Mouse (Mus musculus) mouse embryonic stem cell (cell line): Measurements from ENCODE around the gene Fam189a2.

ENCODE experiments used
- in situ Hi-C, 2 experiments: fragments of 300-500 bp; cut with MboI; formaldehyde crosslinking; loops; 1 replicate in 1 of 2; 3 replicates in 1 of 2; pipeline ENCODE4 v1.14.3; 2019 to 2020; ENCODE audit warnings: low sequenced_read_pairs in 2 of 2, low pct_unique_long_range_greater_than_20kb in 1 of 2, mixed read lengths in 1 of 2; ENCODE audit not compliant: unreplicated experiment in 1 of 2

The Fam189a2 gene

GRCm38 (mm10) chr19:24030511-24030870 is 328 bp downstream of the Fam189a2 start:
- in situ Hi-C loops = no loop called here

DNA sequence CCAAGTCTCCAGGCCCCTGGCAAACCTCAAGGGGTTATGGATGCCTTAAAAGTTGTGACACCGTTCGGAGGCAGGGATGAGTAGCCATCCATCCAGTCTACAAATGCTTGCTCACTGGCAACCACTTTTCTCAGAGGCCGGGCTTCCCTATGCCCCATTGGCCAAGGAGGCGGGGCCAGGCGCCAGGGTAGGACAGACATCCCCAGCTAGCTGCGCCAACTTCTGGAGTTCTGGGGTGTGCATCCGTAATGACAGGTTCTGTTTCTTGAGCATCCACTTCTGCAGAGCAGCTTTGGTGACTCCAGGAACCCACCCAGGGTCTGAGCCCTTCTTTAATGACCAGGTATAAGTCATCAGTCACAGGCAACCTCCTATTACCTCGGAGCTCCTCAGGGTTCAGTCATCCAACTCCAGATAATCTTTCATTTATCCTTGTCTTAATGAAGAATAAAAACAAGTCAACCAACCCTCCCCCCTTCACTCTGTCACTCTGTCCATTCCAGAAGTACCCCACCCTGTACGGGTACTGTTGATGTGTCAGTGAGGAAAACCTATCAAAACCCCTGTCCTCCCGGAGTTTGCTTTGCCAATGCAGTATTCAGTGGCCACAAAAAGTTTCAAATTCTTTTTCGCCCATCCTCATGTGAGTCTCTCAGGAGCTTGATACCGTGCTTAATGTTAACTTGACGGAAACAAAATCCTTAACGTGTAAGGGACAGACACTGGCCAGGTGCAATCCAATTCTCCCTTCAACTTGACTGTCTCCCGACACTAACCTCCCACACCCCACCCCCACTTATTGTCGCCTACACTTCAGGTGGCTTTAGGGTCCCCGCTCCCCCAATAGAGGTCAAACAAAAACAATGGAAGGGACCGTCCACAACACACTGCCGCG is 956 bp downstream of the Fam189a2 start:
- in situ Hi-C loops = no loop called here

DNA sequence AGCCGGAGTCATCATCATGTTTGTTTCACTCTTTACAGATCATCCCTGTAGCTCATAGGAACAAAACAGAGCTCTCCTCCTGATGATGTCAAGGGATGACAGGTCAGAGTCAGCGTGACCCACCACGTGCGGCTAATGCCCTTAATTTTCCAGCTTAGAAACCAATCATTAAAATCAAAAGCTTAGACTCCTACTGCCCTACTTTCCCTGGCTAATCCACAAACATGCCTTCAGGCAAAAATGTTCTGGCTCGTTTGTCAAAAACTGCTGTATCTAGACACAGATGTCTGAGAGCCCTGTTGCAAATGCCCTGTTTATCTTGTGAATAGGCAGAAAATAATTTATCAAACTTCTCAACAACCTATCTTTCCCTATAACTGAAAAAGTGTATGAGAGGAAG is 4.9 kb downstream of the Fam189a2 start:
- in situ Hi-C loops = no loop called here

DNA sequence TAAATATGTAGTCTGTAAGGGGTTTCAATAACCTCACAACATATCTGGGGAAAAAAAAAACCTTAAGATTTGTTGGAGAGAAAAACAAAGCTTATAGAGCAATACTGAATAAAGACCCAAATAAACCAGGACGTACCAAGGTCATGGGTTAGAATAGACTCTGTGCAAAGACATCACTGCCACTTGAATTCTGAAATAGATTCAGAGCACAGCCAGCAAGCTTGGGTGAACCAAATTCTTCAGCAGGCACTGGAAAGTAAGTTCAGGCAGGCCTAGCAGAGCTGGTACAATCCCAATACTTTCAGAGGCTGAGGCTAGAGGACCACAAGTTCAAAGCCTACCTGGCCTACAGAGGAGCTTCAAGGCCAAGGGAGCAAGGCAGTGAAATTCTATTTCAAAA is 6.2 kb downstream of the Fam189a2 start:
- in situ Hi-C loops = no loop called here

DNA sequence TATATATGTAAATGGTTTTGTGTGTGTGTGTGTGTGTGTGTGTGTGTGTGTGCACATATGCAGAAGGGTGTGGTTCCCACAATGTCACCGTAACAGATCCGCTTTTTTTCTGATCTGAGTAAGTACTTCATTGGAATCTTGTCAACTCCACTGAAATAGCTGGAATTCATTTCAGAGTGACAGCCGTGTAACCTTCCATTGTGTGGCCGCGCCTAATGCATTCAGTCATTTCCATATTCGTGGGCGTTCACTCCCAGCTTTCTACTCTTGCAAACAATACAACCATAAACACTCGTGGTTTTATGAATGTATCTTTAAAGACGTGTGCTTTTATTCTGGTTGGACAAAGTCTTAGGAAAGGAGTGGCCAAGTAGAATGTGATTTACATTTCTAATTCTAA is 6.7 kb downstream of the Fam189a2 start:
- in situ Hi-C loops = no loop called here

DNA sequence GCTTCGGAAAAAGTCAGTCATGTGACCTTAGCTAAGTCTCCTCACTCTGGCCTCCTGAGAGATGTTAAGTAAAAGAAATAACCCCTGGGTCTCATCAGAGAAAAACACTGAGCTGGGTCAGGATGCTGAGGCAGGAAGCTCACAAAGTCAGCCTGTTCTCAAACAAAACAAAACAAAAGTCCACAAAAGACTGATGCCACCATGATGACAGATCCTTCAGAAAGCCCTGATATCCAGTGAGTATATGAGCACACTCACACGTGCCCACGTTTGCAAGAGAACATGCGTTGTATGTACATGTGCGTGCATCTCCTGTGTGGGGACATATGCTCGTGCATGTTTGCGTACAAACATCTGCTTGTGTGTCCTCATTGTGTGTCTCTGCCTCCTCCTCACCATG is 7.5 kb downstream of the Fam189a2 start:
- in situ Hi-C loops = no loop called here

DNA sequence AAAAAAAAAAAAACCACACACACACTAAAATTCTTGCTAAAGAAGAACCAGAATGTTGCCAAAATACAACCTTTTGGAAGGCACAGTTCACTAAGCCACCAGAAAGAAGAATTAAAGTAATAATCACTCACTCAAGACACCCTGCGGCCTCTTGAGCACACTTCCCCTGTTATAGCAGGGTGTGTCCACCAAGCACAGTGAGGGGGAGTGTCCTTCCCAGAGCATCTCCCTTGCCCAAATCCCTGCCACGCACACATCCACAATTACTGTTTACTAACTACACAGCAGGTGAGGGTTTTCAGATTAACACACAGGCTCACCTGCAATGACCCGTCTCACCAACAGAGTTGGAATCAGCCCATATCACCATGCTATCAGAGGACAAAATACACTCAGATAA is 8.0 kb downstream of the Fam189a2 start:
- in situ Hi-C loops = no loop called here

DNA sequence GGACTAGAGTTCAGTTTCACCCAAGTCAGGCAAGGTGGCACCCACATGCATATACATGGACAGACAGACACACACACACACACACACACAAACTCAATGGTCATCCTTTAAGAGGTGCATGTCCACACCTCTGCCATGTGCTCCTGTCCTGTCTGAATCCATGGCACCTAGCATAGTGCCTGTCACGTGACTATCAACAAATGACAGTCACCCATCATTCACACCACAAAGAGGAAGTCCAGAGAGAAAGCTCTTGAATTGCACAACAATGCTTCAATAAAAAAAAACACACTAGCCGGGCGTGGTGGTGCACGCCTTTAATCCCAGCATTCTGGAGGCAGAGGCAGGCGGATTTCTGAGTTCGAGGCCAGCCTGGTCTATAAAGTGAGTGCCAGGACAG is 8.5 kb downstream of the Fam189a2 start:
- in situ Hi-C loops = no loop called here

- in situ Hi-C loops = no loop called here
These were observed 10.1 kb downstream of the Fam189a2 start for GRCm38 (mm10) chr19:24020736-24021135.

GRCm38 (mm10) chr19:24019609-24020008 is 11.2 kb downstream of the Fam189a2 start:
- in situ Hi-C loops = no loop called here

DNA sequence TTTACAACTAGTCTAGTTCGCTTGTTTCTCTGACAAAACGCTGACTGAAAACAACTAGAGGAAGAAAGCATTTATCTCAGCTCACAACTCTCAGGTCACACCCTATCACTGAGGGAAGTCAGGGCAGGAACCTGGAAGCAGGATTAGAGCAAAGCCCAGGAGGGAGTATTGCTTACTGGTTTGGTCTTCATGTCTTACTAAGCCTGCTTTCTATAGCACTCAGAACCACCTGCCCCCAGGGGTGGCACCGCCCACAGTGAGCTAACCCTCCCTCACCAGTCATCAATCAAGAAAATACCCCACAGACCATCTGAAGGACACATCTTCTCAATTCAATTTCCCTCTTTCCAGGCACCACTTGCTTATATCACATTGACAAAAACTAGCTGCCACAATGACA is 12.4 kb downstream of the Fam189a2 start:
- in situ Hi-C loops = no loop called here

GRCm38 (mm10) chr19:24017892-24018291 is 12.9 kb downstream of the Fam189a2 start:
- in situ Hi-C loops = no loop called here

DNA sequence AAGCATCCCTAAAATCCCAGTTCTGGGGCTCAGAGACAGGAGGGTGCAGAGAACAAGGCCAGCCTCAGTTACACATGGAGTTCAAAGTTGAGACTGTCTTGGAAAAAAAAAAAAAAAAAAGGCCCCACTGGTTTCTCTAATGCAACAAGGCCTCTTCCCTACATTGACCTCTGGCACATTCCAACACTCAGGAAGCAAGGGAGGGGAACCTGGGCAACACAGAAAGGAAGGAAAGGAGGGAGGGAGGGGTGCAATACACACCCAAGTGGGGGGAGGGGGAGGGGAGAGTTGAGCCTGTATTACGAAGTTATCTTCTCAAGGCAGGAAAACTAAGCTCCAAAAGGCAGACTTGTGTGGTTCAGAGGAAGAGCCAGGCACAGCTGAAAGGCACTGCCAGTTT is 13.4 kb downstream of the Fam189a2 start:
- in situ Hi-C loops = no loop called here

DNA sequence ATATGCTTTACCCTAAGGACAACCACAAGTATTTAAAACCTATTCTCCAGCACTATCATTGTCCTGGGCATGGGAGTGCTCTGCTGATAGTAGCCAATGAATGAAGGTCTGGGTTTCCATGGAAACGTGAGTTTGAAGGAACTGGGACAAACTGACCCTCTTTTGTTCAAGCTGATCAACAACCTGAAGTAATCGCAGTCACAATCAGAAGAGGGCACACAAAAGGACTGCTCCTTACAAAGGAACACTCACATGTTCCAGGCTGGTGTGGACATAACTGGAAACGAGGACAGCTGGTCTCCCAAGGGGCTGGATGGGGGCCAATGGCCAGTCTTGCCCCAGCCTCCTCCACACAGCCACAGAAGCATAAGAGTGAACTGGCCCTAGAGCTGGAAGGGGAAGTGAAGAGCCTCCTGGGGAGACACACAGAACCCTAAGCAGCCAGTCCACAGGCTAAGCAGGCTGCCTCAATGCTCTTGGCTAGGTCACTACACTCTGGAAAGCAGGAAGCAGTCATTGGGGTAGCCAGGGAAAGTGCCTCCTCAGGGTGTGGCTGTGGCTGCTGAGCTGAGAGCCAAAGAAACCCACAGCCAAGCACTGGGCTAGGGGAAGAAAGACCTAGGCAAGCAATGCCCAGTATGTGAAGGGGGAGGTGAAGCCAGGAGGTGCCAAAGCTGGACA is 14.0 kb downstream of the Fam189a2 start:
- in situ Hi-C loops = no loop called here

DNA sequence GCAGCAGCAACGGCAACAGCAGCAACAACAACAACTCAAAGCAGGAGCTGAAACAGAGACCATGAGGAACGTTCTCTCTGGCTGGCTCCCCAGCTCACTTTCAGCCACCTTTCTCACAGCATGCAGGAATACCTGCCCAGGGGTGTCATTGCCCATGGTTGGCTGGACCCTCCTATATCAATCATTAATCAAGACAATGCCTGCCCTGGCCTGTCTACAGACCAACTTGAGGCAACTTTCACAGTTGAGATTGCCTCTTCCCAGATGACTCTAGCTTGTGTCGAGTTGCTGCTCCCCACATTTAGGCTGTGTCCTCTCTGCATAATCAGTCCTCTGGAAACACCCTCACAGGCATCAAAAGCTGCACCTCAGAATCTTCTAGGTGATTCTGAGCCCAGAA is 17.6 kb downstream of the Fam189a2 start:
- in situ Hi-C loops = no loop called here

- in situ Hi-C loops = no loop called here
These were observed 18.3 kb downstream of the Fam189a2 start for GRCm38 (mm10) chr19:24012479-24012878.

DNA sequence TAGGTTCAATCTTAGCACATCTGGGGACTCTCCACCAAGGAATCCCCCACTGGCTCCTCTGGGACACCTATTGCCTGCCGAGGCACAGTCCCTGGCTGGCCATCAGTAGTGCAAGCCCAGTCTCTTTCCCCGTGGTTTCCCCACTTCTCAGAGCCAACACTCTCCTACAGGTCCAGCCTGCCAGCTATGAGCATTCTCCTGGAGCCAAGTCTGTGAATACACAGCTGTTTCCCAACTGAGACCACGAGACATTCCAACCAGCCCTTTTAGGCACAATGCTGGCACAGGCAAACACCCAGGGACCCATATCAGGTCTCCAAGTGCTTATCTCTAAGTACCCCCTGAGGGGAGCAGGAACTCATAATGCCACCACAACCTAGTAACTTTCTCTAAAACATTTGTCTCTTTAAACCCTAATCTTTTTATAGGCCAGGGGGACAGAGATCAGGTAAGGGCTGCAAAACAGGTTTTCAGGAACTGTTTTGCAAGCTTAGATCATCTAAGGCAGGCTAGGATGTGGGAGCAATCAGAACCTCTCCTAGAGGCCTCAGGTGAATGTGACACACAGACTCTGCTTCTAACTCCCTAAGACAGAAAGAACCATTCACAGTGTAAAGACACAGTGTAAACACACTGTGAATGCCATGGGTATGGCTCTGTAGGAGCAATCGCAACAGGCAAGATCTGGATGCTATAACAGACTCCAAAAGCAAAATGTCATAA is 23.0 kb downstream of the Fam189a2 start:
- in situ Hi-C loops = no loop called here

- in situ Hi-C loops = no loop called here
These were observed 23.7 kb downstream of the Fam189a2 start for GRCm38 (mm10) chr19:24007002-24007637.
